Mouse (Mus musculus) heart, postnatal 0 days (tissue): ENCODE data around the gene Stk11. TPM values are rescaled to one million over a fixed set of nuclear protein-coding genes. Genes with fewer than 3 reads are reported as not detected.

Source experiments
- ATAC-seq: fragments of 200-750 bp; cut with Nextera tagmentation; 2 replicates; pipeline ENCODE4 v1.8.0; 2017; ENCODE audit warnings: low read depth, moderate number of reproducible peaks, moderate library complexity; ENCODE audit not compliant: insufficient read depth
- DNase-seq: peaks from one replicate; pipeline ENCODE4 v3.0.0-alpha.2; 2016; ENCODE audit warnings: low spot score
- H3K27ac ChIP-seq: fragments of 300-500 bp; sonication (generic); 2 replicates; pipeline ENCODE4 v1.5.1; 2014; ENCODE audit warnings: low read depth, mild to moderate bottlenecking
- H3K27me3 ChIP-seq: fragments of 300-500 bp; sonication (generic); 2 replicates; pipeline ENCODE4 v1.6.1; 2014; ENCODE audit warnings: low read length, mixed read lengths; ENCODE audit not compliant: control insufficient read depth, insufficient read depth
- H3K36me3 ChIP-seq: fragments of 300-500 bp; sonication (generic); replicated peaks from 2 replicates; pipeline ENCODE4 v1.6.1; 2014; ENCODE audit warnings: low read length, mixed read lengths; ENCODE audit not compliant: control insufficient read depth, insufficient read depth
- H3K4me1 ChIP-seq: fragments of 300-500 bp; sonication (generic); 2 replicates; pipeline ENCODE4 v1.6.1; 2014; ENCODE audit warnings: antibody characterized with exemption; ENCODE audit not compliant: control insufficient read depth, insufficient read depth
- H3K4me2 ChIP-seq: fragments of 300-500 bp; sonication (generic); 2 replicates; pipeline ENCODE4 v1.6.1; 2014; ENCODE audit warnings: low read depth, mild to moderate bottlenecking, low read length, moderate library complexity
- H3K4me3 ChIP-seq: fragments of 300-500 bp; sonication (generic); 2 replicates; pipeline ENCODE4 v1.5.1; 2014; ENCODE audit warnings: low read depth, low read length
- H3K9ac ChIP-seq: fragments of 300-500 bp; sonication (generic); replicated peaks from 2 replicates; pipeline ENCODE4 v1.6.1; 2014; ENCODE audit warnings: low read depth, low read length, mixed read lengths
- H3K9me3 ChIP-seq: fragments of 300-500 bp; sonication (generic); replicated peaks from 2 replicates; pipeline ENCODE4 v1.6.1; 2016; ENCODE audit warnings: low read length; ENCODE audit not compliant: control insufficient read depth
- CTCF ChIP-seq: IDR thresholded peaks from 2 replicates; pipeline ENCODE4 v1.5.1; 2016; ENCODE audit warnings: antibody characterized with exemption, control low read depth, low read depth
- EP300 ChIP-seq: IDR thresholded peaks from 2 replicates; pipeline ENCODE4 v1.6.1; 2016; ENCODE audit warnings: antibody characterized with exemption, low read depth
- WGBS: fragments of 180-500 bp; shearing (Covaris S2); extraction: QIAGEN DNeasy Blood & Tissue Kit; methylation state at CpG from one replicate; pipeline ENCODE4 v1.1.7; 2014; 5-methylcytosine and 5-hydroxymethylcytosine counted together
- polyA plus RNA-seq: library from polyadenylated mRNA; unstranded; fragments of >200 nt; fragmentation: Nextera tagmentation; extraction: Ambion mirVana; gene quantifications from 2 replicates; pipeline ENCODE4 v1.2.1, GENCODE M21; 2015
- total RNA-seq: library from RNA; depleted of rRNA; stranded (reverse); fragments of >200 nt; gene quantifications from 2 replicates; pipeline ENCODE4 v1.2.3, GENCODE M21; 2014; ENCODE audit warnings: low replicate concordance

Stk11 gene
- total and polyA plus RNA-seq, 2 experiments from 2014 or later = 10.8 to 40.3 TPM

DNA sequence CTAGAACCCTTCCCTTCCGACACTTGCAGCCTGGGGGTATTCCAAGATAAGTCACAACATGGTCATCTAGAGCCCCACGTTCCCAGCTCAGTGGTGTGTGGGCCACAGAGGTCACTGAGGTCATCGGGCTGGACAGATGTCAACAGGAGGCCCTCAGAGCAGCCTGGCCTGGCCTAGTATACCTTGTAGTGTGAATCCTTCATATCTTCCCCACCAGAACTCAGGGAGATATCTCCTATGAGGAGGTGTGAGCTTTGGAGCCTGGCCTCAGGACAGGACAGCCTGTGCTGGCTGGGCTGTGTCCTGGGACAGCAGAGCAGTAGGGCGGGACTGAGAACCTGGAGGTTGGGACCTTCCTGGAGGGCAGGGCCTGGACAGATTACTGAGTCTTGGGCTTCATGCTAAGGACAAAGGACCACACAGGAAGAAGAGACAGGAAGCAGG is 31.0 kb downstream of the Stk11 start:
- Histone ChIP-seq H3K4me1 (peaks cover 33% of the 10 kb centered on the region), H3K36me3 (peaks cover 36% of the 10 kb centered on the region), H3K4me2 (0 out of 2 replicates have a peak overlapping the region, but pooled peaks have one; percentile 85), H3K9me3 (no peaks in the 10 kb centered on the region), H3K4me3 (no peak overlapping the region), H3K9ac (peak overlapping the region; percentile 7; the same call in 1 of the 2 replicates), H3K27ac (peak overlapping the region; percentile 99), H3K27me3 (no peaks in the 10 kb centered on the region)
- DNase-seq (peak; percentile 66), ATAC-seq (no peak)
- peak; percentile 77; the same call in 1 of the 2 replicates for TF ChIP-seq EP300
- no peak for TF ChIP-seq CTCF
- 40% methylated on average over 4 of the region's 4 CpGs for WGBS

- Histone ChIP-seq H3K4me3 (peak overlapping the region; percentile 90; the same call in 1 of the 2 replicates), H3K27me3 (no peaks in the 10 kb centered on the region), H3K9ac (0 out of 2 replicates have a peak overlapping the region, but pooled peaks have one; percentile 95), H3K4me2 (peak overlapping the region; percentile 85), H3K36me3 (peaks cover 40% of the 10 kb centered on the region), H3K9me3 (no peaks in the 10 kb centered on the region), H3K4me1 (peaks cover 39% of the 10 kb centered on the region), H3K27ac (peak overlapping the region; percentile 99)
- 26% methylated on average over 5 of the region's 5 CpGs for WGBS
- no peak for DNase-seq
- TF ChIP-seq EP300 (no peak), CTCF (no peak)
- ATAC-seq = no peak
These were observed 31.6 kb downstream of the Stk11 start for GRCm38 (mm10) chr10:80147146-80147718.

GRCm38 (mm10) chr10:80147719-80148601 is 32.4 kb downstream of the Stk11 start, which contains the start of gene Midn:
Gene Midn, plus strand, starts transcription at chr10:80148272.
- ATAC-seq (peak; percentile 37), DNase-seq (peak; percentile 84)
- Histone ChIP-seq H3K27me3 (no peaks in the 10 kb centered on the region), H3K36me3 (peaks cover 47% of the 10 kb centered on the region), H3K4me2 (peak within 1 kb of the TSS; percentile 85), H3K4me1 (peaks cover 46% of the 10 kb centered on the region), H3K4me3 (peak within 1 kb of the TSS; percentile 90), H3K9ac (peak within 1 kb of the TSS; percentile 95), H3K9me3 (no peaks in the 10 kb centered on the region), H3K27ac (peak within 1 kb of the TSS; percentile 99)
- TF ChIP-seq EP300 (peak; percentile 81), CTCF (peak; percentile 51)
- WGBS = under 1% methylated on average over 35 of the region's 42 CpGs

GRCm38 (mm10) chr10:80148610-80149290 is 33.1 kb downstream of the Stk11 start:
- H3K27me3 ChIP-seq = no peaks in the 10 kb centered on the region
- H3K4me1 ChIP-seq = peaks cover 45% of the 10 kb centered on the region
- no peaks in the 10 kb centered on the region for H3K9me3 ChIP-seq
- H3K4me2 ChIP-seq = peak overlapping the region; percentile 85
- H3K4me3 ChIP-seq = peak overlapping the region; percentile 90
- peak overlapping the region; percentile 99 for H3K27ac ChIP-seq
- H3K9ac ChIP-seq = peak overlapping the region; percentile 95
- peak; percentile 48 for TF ChIP-seq CTCF
- no peak; the same call in 1 of the 2 replicates for TF ChIP-seq EP300
- under 1% methylated on average over 55 of the region's 57 CpGs for WGBS
- DNase-seq (peak; percentile 94), ATAC-seq (peak; percentile 56)
- H3K36me3 ChIP-seq = peaks cover 51% of the 10 kb centered on the region
